Mouse (Mus musculus): ENCODE measurements around the gene Arpc1a. TPM values are rescaled to one million over a fixed set of nuclear protein-coding genes. Genes with fewer than 3 reads are reported as not detected.
"Not testable (repeated sequence)": the region's sequence is repeated elsewhere in the genome, so short reads cannot be mapped to it uniquely, and the experiment has no call there.

Arpc1a gene
- polyA plus RNA-seq, 1 experiment from 2014 or later = 157 TPM

- H3K27ac ChIP-seq = no peak overlapping the region
- peaks cover 35% of the 10 kb centered on the region for H3K36me3 ChIP-seq
- 0 out of 2 replicates have a peak overlapping the region, but pooled peaks have one; percentile 22 for H3K9ac ChIP-seq
- 47% methylated on average over 7 of the region's 7 CpGs for WGBS
- H3K4me2 ChIP-seq = no peak overlapping the region
- H3K4me1 ChIP-seq = peaks cover 15% of the 10 kb centered on the region
- no peaks in the 10 kb centered on the region for H3K27me3 ChIP-seq
- ATAC-seq (ENCODE audit: insufficient number of reproducible peaks, insufficient read depth, low FRiP score, low TSS enrichment, low read depth) = no peak
- H3K9me3 ChIP-seq = no peaks in the 10 kb centered on the region
- H3K4me3 ChIP-seq = no peak overlapping the region
Measured at GRCm38 (mm10) chr5:145120921-145121320, 37.3 kb downstream of the Arpc1a start.

DNA sequence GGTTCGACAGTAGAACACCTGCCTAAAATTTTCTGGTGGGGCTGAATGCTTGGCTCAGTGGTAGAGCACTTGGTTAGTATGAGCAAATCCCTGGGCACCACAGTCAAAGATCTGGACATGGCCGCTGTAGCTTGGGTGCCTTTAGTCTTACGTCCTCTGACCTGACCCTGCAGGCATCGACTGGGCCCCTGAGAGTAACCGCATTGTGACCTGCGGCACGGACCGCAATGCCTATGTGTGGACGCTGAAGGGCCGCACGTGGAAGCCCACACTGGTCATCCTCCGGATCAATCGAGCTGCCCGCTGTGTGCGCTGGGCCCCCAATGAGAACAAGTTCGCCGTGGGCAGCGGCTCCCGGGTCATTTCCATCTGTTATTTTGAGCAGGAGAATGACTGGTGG is 39.8 kb downstream of the Arpc1a start:
- 93% methylated on average over 19 of the region's 19 CpGs for WGBS
- no peak for ATAC-seq (ENCODE audit: insufficient number of reproducible peaks, insufficient read depth, low FRiP score, low TSS enrichment, low read depth)
- H3K36me3 ChIP-seq = peaks cover 58% of the 10 kb centered on the region

DNA sequence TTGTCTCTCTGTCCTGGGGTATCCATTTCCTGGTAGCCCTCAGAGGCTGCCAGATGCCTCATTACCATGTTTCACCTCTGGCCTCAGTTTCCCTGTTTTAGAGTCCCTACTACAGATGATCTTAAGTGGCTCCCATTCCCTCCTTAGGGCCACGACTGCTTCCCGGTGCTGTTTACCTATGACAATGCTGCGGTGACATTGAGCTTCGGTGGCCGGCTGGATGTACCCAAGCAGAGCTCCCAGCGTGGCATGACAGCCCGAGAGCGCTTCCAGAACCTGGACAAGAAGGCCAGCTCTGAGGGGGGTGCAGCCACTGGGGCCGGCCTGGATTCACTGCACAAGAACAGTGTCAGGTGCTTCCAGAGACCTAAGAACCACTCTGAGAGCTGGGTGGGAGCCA is 43.0 kb downstream of the Arpc1a start:
- Histone ChIP-seq H3K9me3 (no peaks in the 10 kb centered on the region), H3K4me2 (no peak overlapping the region), H3K4me1 (no peaks in the 10 kb centered on the region), H3K27ac (no peak overlapping the region), H3K9ac (no peak overlapping the region), H3K4me3 (no peak overlapping the region), H3K27me3 (no peaks in the 10 kb centered on the region), H3K36me3 (peaks cover 88% of the 10 kb centered on the region)
- WGBS = 94% methylated on average over 9 of the region's 9 CpGs
- ATAC-seq (ENCODE audit: insufficient number of reproducible peaks, insufficient read depth, low FRiP score, low TSS enrichment, low read depth) = no peak

More for the DNA sequence above, 39.8 kb downstream of the Arpc1a start:
- no peak overlapping the region for H3K9ac ChIP-seq
- peaks cover 6% of the 10 kb centered on the region; the same call in 1 of the 2 replicates for H3K4me1 ChIP-seq
- no peak overlapping the region for H3K4me2 ChIP-seq
- no peaks in the 10 kb centered on the region for H3K9me3 ChIP-seq
- no peaks in the 10 kb centered on the region for H3K27me3 ChIP-seq
- H3K4me3 ChIP-seq = no peak overlapping the region
- no peak overlapping the region for H3K27ac ChIP-seq

DNA sequence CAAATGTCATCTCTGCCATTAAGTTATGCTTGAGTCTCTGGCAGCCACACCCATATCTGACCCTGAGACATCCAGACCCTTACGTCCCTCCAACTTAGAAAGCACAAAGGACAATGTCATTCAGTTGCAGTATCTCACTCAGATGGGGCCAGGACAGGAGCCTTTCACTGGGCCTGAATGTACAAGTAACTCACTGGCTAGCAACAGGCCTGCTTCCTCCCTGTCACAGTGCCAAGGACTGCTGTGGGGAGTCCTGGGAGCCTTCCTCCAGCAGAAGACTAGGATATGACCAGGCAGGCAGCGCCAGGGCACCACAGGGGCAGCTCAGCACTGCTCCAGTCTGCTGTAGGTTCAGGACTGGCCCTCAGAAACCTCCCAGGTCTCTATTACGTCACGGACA is 45.5 kb downstream of the Arpc1a start:
- Histone ChIP-seq H3K27ac (no peak overlapping the region), H3K36me3 (peaks cover 97% of the 10 kb centered on the region), H3K9me3 (no peaks in the 10 kb centered on the region), H3K4me2 (no peak overlapping the region), H3K9ac (no peak overlapping the region), H3K4me3 (no peak overlapping the region), H3K4me1 (no peaks in the 10 kb centered on the region), H3K27me3 (no peaks in the 10 kb centered on the region)
- ATAC-seq (ENCODE audit: insufficient number of reproducible peaks, insufficient read depth, low FRiP score, low TSS enrichment, low read depth) = no peak
- 94% methylated on average over 4 of the region's 4 CpGs for WGBS

DNA sequence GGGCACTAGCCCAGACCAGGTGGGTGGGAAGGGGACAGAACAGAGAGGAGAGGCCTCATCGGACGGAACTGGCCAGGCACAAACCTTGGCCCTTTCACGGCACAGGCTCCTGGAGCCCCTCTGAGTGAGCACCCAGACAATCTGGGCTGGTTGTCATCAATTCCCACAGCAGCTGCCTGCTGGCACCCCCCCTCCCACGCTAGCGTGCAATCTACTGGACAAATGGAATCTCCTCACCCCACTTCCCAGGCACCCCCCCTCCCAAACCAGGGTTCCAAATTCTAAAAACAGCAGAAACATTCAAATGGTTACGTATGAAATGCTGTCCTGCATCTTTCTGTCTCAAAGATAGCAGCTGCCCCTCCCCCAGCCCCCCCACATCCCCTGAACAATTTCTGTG is 46.1 kb downstream of the Arpc1a start:
- H3K27ac ChIP-seq; H3K4me1 ChIP-seq; H3K4me2 ChIP-seq; H3K27me3 ChIP-seq; H3K9me3 ChIP-seq; H3K9ac ChIP-seq; ATAC-seq (ENCODE audit: insufficient number of reproducible peaks, insufficient read depth, low FRiP score, low TSS enrichment, low read depth); H3K4me3 ChIP-seq: not testable (repeated sequence)
- 89% methylated on average over 5 of the region's 6 CpGs for WGBS
- H3K36me3 ChIP-seq = peaks cover 97% of the 10 kb centered on the region

DNA sequence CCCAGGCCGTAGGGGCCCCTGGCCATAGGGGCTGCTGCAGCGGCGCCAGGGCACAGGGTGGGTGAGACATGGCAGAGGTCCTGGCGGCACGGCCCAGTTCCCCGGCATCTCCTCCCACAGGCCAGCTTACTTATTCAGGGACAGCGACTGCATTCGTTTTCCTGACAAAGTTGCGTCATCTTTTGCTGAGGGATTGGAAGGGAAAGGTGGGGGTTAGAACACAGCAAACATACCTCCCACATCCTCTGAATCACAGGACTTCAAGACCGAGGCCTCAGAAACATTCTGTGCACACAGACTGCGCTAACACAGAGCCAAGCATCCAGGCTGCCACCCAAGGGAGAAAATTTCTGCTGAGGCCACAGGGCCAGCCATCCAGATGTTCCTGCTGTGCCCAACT is 46.6 kb downstream of the Arpc1a start:
- Histone ChIP-seq H3K36me3 (peaks cover 97% of the 10 kb centered on the region), H3K9me3 (no peaks in the 10 kb centered on the region), H3K4me3 (no peak overlapping the region), H3K27me3 (no peaks in the 10 kb centered on the region), H3K27ac (no peak overlapping the region), H3K4me1 (no peaks in the 10 kb centered on the region), H3K4me2 (no peak overlapping the region), H3K9ac (no peak overlapping the region)
- WGBS = 86% methylated on average over 11 of the region's 11 CpGs
- no peak for ATAC-seq (ENCODE audit: insufficient number of reproducible peaks, insufficient read depth, low FRiP score, low TSS enrichment, low read depth)

DNA sequence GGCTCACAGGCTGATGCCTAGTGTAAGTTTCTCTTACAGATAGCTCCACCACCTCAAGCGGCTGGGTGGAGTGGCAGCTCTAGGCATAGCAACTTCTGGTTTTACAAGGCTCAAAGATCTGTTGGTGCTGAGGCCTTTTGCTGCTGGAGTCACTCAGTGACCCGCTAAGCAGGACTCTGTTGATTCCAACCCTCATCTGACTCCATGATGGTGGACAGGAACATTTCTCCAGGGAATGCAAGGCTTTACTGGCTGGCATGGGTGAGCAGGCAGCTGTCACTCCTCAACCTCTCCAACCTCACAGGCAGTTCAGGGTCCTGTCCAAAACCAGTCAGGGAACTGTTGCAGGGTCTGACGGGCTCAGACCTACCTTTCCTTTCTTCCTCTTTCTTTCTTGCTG is 47.4 kb downstream of the Arpc1a start:
- H3K27me3 ChIP-seq = no peaks in the 10 kb centered on the region
- H3K36me3 ChIP-seq = peaks cover 95% of the 10 kb centered on the region
- H3K4me2 ChIP-seq = no peak overlapping the region
- WGBS = 91% methylated on average over 3 of the region's 3 CpGs
- H3K9ac ChIP-seq = no peak overlapping the region
- ATAC-seq (ENCODE audit: insufficient number of reproducible peaks, insufficient read depth, low FRiP score, low TSS enrichment, low read depth) = no peak
- no peak overlapping the region for H3K4me3 ChIP-seq
- H3K4me1 ChIP-seq = no peaks in the 10 kb centered on the region
- no peak overlapping the region for H3K27ac ChIP-seq
- H3K9me3 ChIP-seq = no peaks in the 10 kb centered on the region

GRCm38 (mm10) chr5:145133275-145133674 is 49.6 kb downstream of the Arpc1a start:
- WGBS = 87% methylated on average over 6 of the region's 6 CpGs
- not testable (repeated sequence) for H3K4me2 ChIP-seq; H3K9me3 ChIP-seq; ATAC-seq (ENCODE audit: insufficient number of reproducible peaks, insufficient read depth, low FRiP score, low TSS enrichment, low read depth); H3K4me3 ChIP-seq; H3K27ac ChIP-seq; H3K27me3 ChIP-seq; H3K9ac ChIP-seq
- peaks cover 86% of the 10 kb centered on the region for H3K36me3 ChIP-seq
- H3K4me1 ChIP-seq = peaks cover 11% of the 10 kb centered on the region

GRCm38 (mm10) chr5:145138836-145139235 is 55.2 kb downstream of the Arpc1a start:
- Histone ChIP-seq H3K4me3 (peak overlapping the region; percentile 93), H3K4me2 (peak overlapping the region; percentile 82), H3K27ac (peak overlapping the region; percentile 91; the same call in 1 of the 2 replicates), H3K36me3 (peaks cover 57% of the 10 kb centered on the region), H3K27me3 (no peaks in the 10 kb centered on the region), H3K9me3 (no peaks in the 10 kb centered on the region), H3K4me1 (peaks cover 26% of the 10 kb centered on the region), H3K9ac (peak overlapping the region; percentile 97)
- 8% methylated on average over 6 of the region's 6 CpGs for WGBS
- ATAC-seq (ENCODE audit: insufficient number of reproducible peaks, insufficient read depth, low FRiP score, low TSS enrichment, low read depth) = no peak

- Histone ChIP-seq H3K27ac (peak within 1 kb of the TSS; percentile 91), H3K4me1 (peaks cover 26% of the 10 kb centered on the region), H3K4me3 (peak within 1 kb of the TSS; percentile 93), H3K4me2 (peak within 1 kb of the TSS; percentile 82), H3K27me3 (no peaks in the 10 kb centered on the region), H3K9ac (peak within 1 kb of the TSS; percentile 97), H3K36me3 (peaks cover 55% of the 10 kb centered on the region), H3K9me3 (no peaks in the 10 kb centered on the region)
- under 1% methylated on average over 84 of the region's 84 CpGs for WGBS
- peak; percentile 92 for ATAC-seq (ENCODE audit: insufficient number of reproducible peaks, insufficient read depth, low FRiP score, low TSS enrichment, low read depth)
Measured at GRCm38 (mm10) chr5:145139571-145140519, 56.2 kb downstream of the Arpc1a start, which contains the start of the genes Pdap1 and Bud31. Pdap1 (minus strand) TSS chr5:145140238. Bud31 (plus strand) TSS chr5:145140362.

DNA sequence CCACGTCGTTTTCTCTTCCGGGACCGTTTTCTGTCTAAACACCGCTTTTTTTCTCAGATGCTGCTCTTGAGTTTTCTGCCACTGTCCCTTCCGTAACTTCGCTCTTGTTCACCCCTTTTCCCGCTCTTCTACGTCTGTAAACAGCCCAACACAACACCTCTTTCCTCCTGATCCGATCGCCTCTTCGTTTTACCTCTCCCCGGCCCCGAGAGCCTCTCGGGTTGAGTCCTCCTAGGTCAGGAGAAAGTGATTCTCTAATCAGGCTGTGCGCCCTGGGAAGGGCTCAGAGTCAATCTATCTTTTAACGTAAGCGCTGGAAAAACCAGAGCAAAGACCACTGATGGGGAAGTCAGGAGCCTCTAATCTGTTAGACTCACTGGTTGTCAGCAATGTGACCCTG is 57.0 kb downstream of the Arpc1a start:
- H3K27ac ChIP-seq = peak overlapping the region; percentile 91
- no peaks in the 10 kb centered on the region for H3K27me3 ChIP-seq
- under 1% methylated on average over 18 of the region's 18 CpGs for WGBS
- peak overlapping the region; percentile 93 for H3K4me3 ChIP-seq
- peak overlapping the region; percentile 97 for H3K9ac ChIP-seq
- no peaks in the 10 kb centered on the region for H3K9me3 ChIP-seq
- peak overlapping the region; percentile 82 for H3K4me2 ChIP-seq
- H3K4me1 ChIP-seq = peaks cover 26% of the 10 kb centered on the region
- peaks cover 57% of the 10 kb centered on the region for H3K36me3 ChIP-seq
- ATAC-seq (ENCODE audit: insufficient number of reproducible peaks, insufficient read depth, low FRiP score, low TSS enrichment, low read depth) = no peak

- Histone ChIP-seq H3K9me3 (no peaks in the 10 kb centered on the region), H3K27me3 (no peaks in the 10 kb centered on the region), H3K4me1 (no peaks in the 10 kb centered on the region), H3K36me3 (peaks cover 98% of the 10 kb centered on the region), H3K9ac (no peak overlapping the region), H3K4me3 (no peak overlapping the region), H3K4me2 (no peak overlapping the region), H3K27ac (no peak overlapping the region)
- ATAC-seq (ENCODE audit: insufficient number of reproducible peaks, insufficient read depth, low FRiP score, low TSS enrichment, low read depth) = no peak
- WGBS = 89% methylated on average over 5 of the region's 5 CpGs
Measured at GRCm38 (mm10) chr5:145147748-145148147, 64.1 kb downstream of the Arpc1a start.

Measured in embryonic facial prominence, embryonic 13.5 days (tissue).